Mouse (Mus musculus) hematopoietic stem cell, adult 5-6 weeks (primary cell): Measurements from ENCODE around the gene Scgb2b7. TPM values are rescaled to one million over a fixed set of nuclear protein-coding genes. Genes with fewer than 3 reads are reported as not detected.
"Not testable (repeated sequence)": the region's sequence is repeated elsewhere in the genome, so short reads cannot be mapped to it uniquely, and the experiment has no call there.

ENCODE experiments used
- ATAC-seq, 2 experiments: fragments of 125-278 bp in 1 of 2; replicated peaks in 1 of 2; 2 replicates each; pipeline ENCODE4 v1.8.0; 2016 to 2017; ENCODE audit warnings: inconsistent platforms in 2 of 2, mild to moderate bottlenecking in 2 of 2, moderate number of reproducible peaks in 2 of 2, low read depth in 1 of 2, moderate TSS enrichment in 1 of 2; ENCODE audit not compliant: low FRiP score in 2 of 2, poor library complexity in 2 of 2, severe bottlenecking in 2 of 2, insufficient read depth in 1 of 2, low TSS enrichment in 1 of 2
- total RNA-seq: library from RNA; stranded (forward); fragments of 172-1452, 232-1000 nt; gene quantifications from 2 replicates; pipeline ENCODE4 v1.2.3, GENCODE M21; 2017

Scgb2b7 gene
- not detected in 2 replicates for total RNA-seq

- not testable (repeated sequence) for ATAC-seq
Observed at GRCm38 (mm10) chr7:31705657-31706056, at the start of gene Scgb2b7. Scgb2b7 (minus strand) TSS chr7:31705757.

- not testable (repeated sequence) for ATAC-seq
Observed at GRCm38 (mm10) chr7:31712365-31712764, 6.8 kb upstream of the Scgb2b7 start, which contains the start of gene Scgb1b7. Scgb1b7 (plus strand) TSS chr7:31712665.

Other genes with a start within 250 kb of the Scgb2b7 start
- gene Scgb1b7, start 6.9 kb upstream of the Scgb2b7 start, total RNA-seq = not detected in 2 replicates